Comparison of ENCODE assay signal across 13 mouse cellular contexts in genomic region chr1:164521371-164522130, GRCm38 (mm10).
"Had no signal": no experiment of that assay in that cellular context is flagged by ENCODE, and none has a peak within 500 bp of the region (broad histone marks: within the 10 kb centered on the region; RNA-seq: fewer than 3 reads in every experiment).

No protein-coding gene starts in this region.

- H3K4me2 ChIP-seq: limb, embryonic 12.5 days; liver, embryonic 11.5 days; liver, embryonic 15.5 days; midbrain, embryonic 12.5 days; neural tube, embryonic 13.5 days had no signal

- H3K36me3 ChIP-seq: limb, embryonic 12.5 days; liver, embryonic 15.5 days; midbrain, embryonic 12.5 days; neural tube, embryonic 13.5 days had no signal

- H3K4me1 ChIP-seq: limb, embryonic 12.5 days; liver, embryonic 15.5 days; midbrain, embryonic 12.5 days; neural tube, embryonic 13.5 days had no signal

- H3K27ac ChIP-seq: limb, embryonic 12.5 days; liver, embryonic 15.5 days; midbrain, embryonic 12.5 days; neural tube, embryonic 13.5 days had no signal

- H3K27me3 ChIP-seq: limb, embryonic 12.5 days; liver, embryonic 15.5 days; midbrain, embryonic 12.5 days; neural tube, embryonic 13.5 days had no signal

- H3K9ac ChIP-seq: limb, embryonic 12.5 days; liver, embryonic 15.5 days; midbrain, embryonic 12.5 days; neural tube, embryonic 13.5 days had no signal

- ATAC-seq: intestine, postnatal 0 days; midbrain, embryonic 16.5 days had no signal

- H3K4me3 ChIP-seq: limb, embryonic 12.5 days; liver, embryonic 15.5 days; midbrain, embryonic 12.5 days; neural tube, embryonic 13.5 days had no signal

- DNase-seq: kidney, adult 8-10 months; kidney, postnatal 25 days; layer of hippocampus, postnatal 36 days; right cerebral cortex, postnatal 14 days; thymus, adult 18-20 months; thymus, postnatal 25 days had no signal

- H3K9me3 ChIP-seq: limb, embryonic 12.5 days; liver, embryonic 15.5 days; midbrain, embryonic 12.5 days; neural tube, embryonic 13.5 days had no signal
